Mouse (Mus musculus) liver, embryonic 13.5 days (tissue): Measurements from ENCODE around the gene Hnmt. TPM values are rescaled to one million over a fixed set of nuclear protein-coding genes. Genes with fewer than 3 reads are reported as not detected.
"Not testable (repeated sequence)": the region's sequence is repeated elsewhere in the genome, so short reads cannot be mapped to it uniquely, and the experiment has no call there.

Source experiments
- ATAC-seq: fragments of 200-750 bp; cut with Nextera tagmentation; 2 replicates; pipeline ENCODE4 v1.8.0; 2017; ENCODE audit warnings: low read depth, mild to moderate bottlenecking, moderate number of reproducible peaks, moderate library complexity
- DNase-seq: peaks from one replicate; pipeline ENCODE4 v3.0.0; 2022
- H3K27ac ChIP-seq: fragments of 300-500 bp; sonication (generic); 2 replicates; pipeline ENCODE4 v1.5.1; 2015; ENCODE audit warnings: moderate library complexity, mild to moderate bottlenecking, inconsistent platforms
- H3K27me3 ChIP-seq: fragments of 300-500 bp; sonication (generic); 2 replicates; pipeline ENCODE4 v1.6.1; 2015; ENCODE audit warnings: mild to moderate bottlenecking, inconsistent platforms
- H3K36me3 ChIP-seq: fragments of 300-500 bp; sonication (generic); 2 replicates; pipeline ENCODE4 v1.6.1; 2015; ENCODE audit warnings: mild to moderate bottlenecking, inconsistent platforms
- H3K4me1 ChIP-seq: fragments of 300-500 bp; sonication (generic); replicated peaks from 2 replicates; pipeline ENCODE4 v1.6.1; 2015; ENCODE audit warnings: inconsistent platforms
- H3K4me2 ChIP-seq: fragments of 300-500 bp; sonication (generic); 2 replicates; pipeline ENCODE4 v1.6.1; 2015; ENCODE audit warnings: inconsistent platforms, mild to moderate bottlenecking, moderate library complexity
- H3K4me3 ChIP-seq: fragments of 300-500 bp; sonication (generic); replicated peaks from 2 replicates; pipeline ENCODE4 v1.5.1; 2015; ENCODE audit warnings: mild to moderate bottlenecking, inconsistent platforms
- H3K9ac ChIP-seq: fragments of 300-500 bp; sonication (generic); 2 replicates; pipeline ENCODE4 v1.6.1; 2015; ENCODE audit warnings: mild to moderate bottlenecking, inconsistent platforms
- H3K9me3 ChIP-seq: fragments of 300-500 bp; sonication (generic); replicated peaks from 2 replicates; pipeline ENCODE4 v1.6.1; 2016; ENCODE audit warnings: inconsistent platforms
- WGBS: fragments of 180-500 bp; shearing (Covaris S2); methylation state at CpG from one replicate; pipeline ENCODE4 v1.1.7; 2015; ENCODE audit not compliant: insufficient replicate concordance; 5-methylcytosine and 5-hydroxymethylcytosine counted together
- polyA plus RNA-seq: library from polyadenylated mRNA; unstranded; fragments of >200 nt; fragmentation: Nextera tagmentation; extraction: Ambion mirVana; gene quantifications from 2 replicates; pipeline ENCODE4 v1.2.1, GENCODE M21; 2015

Hnmt gene
- polyA plus RNA-seq, 1 experiment from 2014 or later = 0.43 TPM

- no peaks in the 10 kb centered on the region for H3K9me3 ChIP-seq
- ATAC-seq = no peak
- H3K4me3 ChIP-seq = no peak overlapping the region
- 37% methylated on average over 1 of the region's 1 CpGs for WGBS
- no peaks in the 10 kb centered on the region for H3K4me1 ChIP-seq
- H3K4me2 ChIP-seq = no peak overlapping the region
- no peak for DNase-seq
- no peak overlapping the region for H3K27ac ChIP-seq
- no peaks in the 10 kb centered on the region for H3K27me3 ChIP-seq
- H3K36me3 ChIP-seq = no peaks in the 10 kb centered on the region
- no peak overlapping the region for H3K9ac ChIP-seq
These were observed 49.9 kb downstream of the Hnmt start for GRCm38 (mm10) chr2:23999323-23999722.

- WGBS = 70% methylated on average over 4 of the region's 4 CpGs
- H3K4me2 ChIP-seq = no peak overlapping the region
These were observed 50.4 kb downstream of the Hnmt start for GRCm38 (mm10) chr2:23998836-23999235.

DNA sequence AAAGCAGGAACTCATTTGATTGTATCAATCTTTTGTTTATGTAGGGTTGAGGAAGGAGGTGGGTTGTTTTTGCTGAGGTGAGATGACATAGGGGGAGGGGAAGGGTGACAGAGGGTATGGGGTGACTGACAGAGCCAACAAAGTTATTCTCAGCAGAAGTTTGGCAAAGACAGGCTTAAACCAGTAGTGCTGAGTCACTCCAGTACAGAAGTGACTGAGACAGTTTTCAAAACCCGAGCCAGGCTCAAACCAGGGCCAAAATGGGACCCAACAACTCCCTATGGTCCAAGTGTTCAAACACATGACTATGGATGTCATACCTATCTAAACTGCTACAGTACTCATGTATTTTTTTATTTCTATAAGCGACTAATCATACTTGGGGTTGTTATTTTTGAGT lies 52.4 kb downstream of the Hnmt start:
- H3K4me2 ChIP-seq = no peak overlapping the region
- no peak overlapping the region for H3K27ac ChIP-seq
- no peaks in the 10 kb centered on the region for H3K27me3 ChIP-seq
- no peaks in the 10 kb centered on the region for H3K36me3 ChIP-seq
- no peak overlapping the region for H3K9ac ChIP-seq
- 35% methylated on average over 2 of the region's 2 CpGs for WGBS
- H3K4me1 ChIP-seq = no peaks in the 10 kb centered on the region
- DNase-seq = no peak
- no peak for ATAC-seq
- no peak overlapping the region for H3K4me3 ChIP-seq
- H3K9me3 ChIP-seq = no peaks in the 10 kb centered on the region

More at GRCm38 (mm10) chr2:23998836-23999235, 50.4 kb downstream of the Hnmt start:
- Histone ChIP-seq H3K4me3 (no peak overlapping the region), H3K9me3 (no peaks in the 10 kb centered on the region), H3K27me3 (no peaks in the 10 kb centered on the region), H3K9ac (no peak overlapping the region), H3K36me3 (no peaks in the 10 kb centered on the region), H3K27ac (no peak overlapping the region), H3K4me1 (no peaks in the 10 kb centered on the region)
- no peak for DNase-seq
- ATAC-seq = no peak

GRCm38 (mm10) chr2:23990034-23990573 lies 59.1 kb downstream of the Hnmt start:
- not testable (repeated sequence) for H3K9ac ChIP-seq, H3K27ac ChIP-seq, H3K36me3 ChIP-seq, ATAC-seq, H3K4me2 ChIP-seq, H3K9me3 ChIP-seq, H3K27me3 ChIP-seq, H3K4me1 ChIP-seq, DNase-seq, H3K4me3 ChIP-seq
- 57% methylated on average over 9 of the region's 9 CpGs for WGBS

DNA sequence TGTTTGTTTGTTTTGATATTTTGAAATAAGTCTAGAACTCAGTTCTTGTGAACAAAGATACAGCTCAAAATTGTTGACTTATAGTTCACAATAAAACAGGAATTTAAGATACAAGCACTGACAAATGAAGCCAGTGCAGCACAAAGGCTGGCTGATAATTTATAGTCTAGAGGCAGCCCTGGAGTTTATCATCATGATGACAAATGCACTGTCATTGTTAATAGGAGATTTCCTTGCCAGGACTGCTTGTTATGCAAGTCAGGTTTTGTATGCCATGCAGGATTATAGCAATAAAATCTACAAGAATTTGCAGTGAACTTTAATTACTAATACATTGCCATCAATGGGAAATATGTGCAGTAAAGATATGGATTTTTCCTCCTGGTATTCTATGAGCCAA lies 61.9 kb downstream of the Hnmt start:
- Histone ChIP-seq H3K27me3 (no peaks in the 10 kb centered on the region), H3K4me2 (no peak overlapping the region), H3K4me1 (no peaks in the 10 kb centered on the region), H3K27ac (no peak overlapping the region), H3K9me3 (no peaks in the 10 kb centered on the region), H3K36me3 (no peaks in the 10 kb centered on the region), H3K4me3 (no peak overlapping the region), H3K9ac (no peak overlapping the region)
- no peak for DNase-seq
- no peak for ATAC-seq

GRCm38 (mm10) chr2:23983343-23983742 lies 65.9 kb downstream of the Hnmt start:
- DNase-seq (no peak), ATAC-seq (no peak)
- Histone ChIP-seq H3K4me1 (no peaks in the 10 kb centered on the region), H3K4me2 (no peak overlapping the region), H3K9ac (no peak overlapping the region), H3K9me3 (no peaks in the 10 kb centered on the region), H3K27ac (no peak overlapping the region), H3K27me3 (no peaks in the 10 kb centered on the region), H3K36me3 (no peaks in the 10 kb centered on the region), H3K4me3 (no peak overlapping the region)

- Histone ChIP-seq H3K4me3 (no peak overlapping the region), H3K4me1 (no peaks in the 10 kb centered on the region), H3K27me3 (no peaks in the 10 kb centered on the region), H3K9ac (no peak overlapping the region), H3K27ac (no peak overlapping the region), H3K4me2 (no peak overlapping the region), H3K9me3 (no peaks in the 10 kb centered on the region), H3K36me3 (no peaks in the 10 kb centered on the region)
- 34% methylated on average over 1 of the region's 1 CpGs for WGBS
- DNase-seq = no peak
- no peak for ATAC-seq
These were observed 66.3 kb downstream of the Hnmt start for GRCm38 (mm10) chr2:23982860-23983259.

- not testable (repeated sequence) for H3K9me3 ChIP-seq, H3K4me1 ChIP-seq, H3K9ac ChIP-seq, H3K27ac ChIP-seq, ATAC-seq, H3K27me3 ChIP-seq, H3K4me2 ChIP-seq, DNase-seq, H3K36me3 ChIP-seq, H3K4me3 ChIP-seq
- WGBS = 79% methylated on average over 15 of the region's 15 CpGs
These were observed 88.4 kb downstream of the Hnmt start for GRCm38 (mm10) chr2:23960659-23961274.

Other genes with a start within 250 kb of the Hnmt start
- not detected in 2 replicates for gene Tbpl2, start 47.2 kb upstream of the Hnmt start, polyA plus RNA-seq
- gene Il1f8, start 103.8 kb upstream of the Hnmt start, polyA plus RNA-seq = not detected in 2 replicates
- gene Il1f9, start 137.1 kb upstream of the Hnmt start, polyA plus RNA-seq = 0.06 and 0.08 TPM in 2 replicates
- not detected in 2 replicates for gene Il1f6, start 166.0 kb upstream of the Hnmt start, polyA plus RNA-seq
- not detected in 2 replicates for gene Il1f5, start 227.6 kb upstream of the Hnmt start, polyA plus RNA-seq
- not detected in 2 replicates for gene Il1f10, start 241.8 kb upstream of the Hnmt start, polyA plus RNA-seq